Mouse (Mus musculus): ENCODE data around the gene Triap1. TPM values are rescaled to one million over a fixed set of nuclear protein-coding genes. Genes with fewer than 3 reads are reported as not detected.

Triap1 gene
- total RNA-seq, 2 experiments from 2014 or later = 17.7 to 39.1 TPM

- no peak for ATAC-seq (replicated peaks; ENCODE audit: poor library complexity)
These were observed 50.9 kb downstream of the Triap1 start for GRCm38 (mm10) chr5:115391935-115392334.

GRCm38 (mm10) chr5:115392969-115393368, 51.9 kb downstream of the Triap1 start:
- ATAC-seq (replicated peaks; ENCODE audit: poor library complexity) = no peak

Other genes starting within 250 kb of the Triap1 start
- gene Gm10401, start 242.9 kb upstream of the Triap1 start, total RNA-seq (2015) = not detected in 2 replicates
- gene Gm10401, start 242.9 kb upstream of the Triap1 start, total RNA-seq (2017) = not detected in 2 replicates
- 27.8 and 28.8 TPM in 2 replicates for gene Acads, start 221.9 kb upstream of the Triap1 start, total RNA-seq (2015)
- gene Acads, start 221.9 kb upstream of the Triap1 start, total RNA-seq (2017) = 22.3 and 34.1 TPM in 2 replicates
- 4.1 and 7.2 TPM in 2 replicates for gene Unc119b, start 206.2 kb upstream of the Triap1 start, total RNA-seq (2015)
- gene Unc119b, start 206.2 kb upstream of the Triap1 start, total RNA-seq (2017) = 9.6 and 11.2 TPM in 2 replicates
- 242 and 279 TPM in 2 replicates for gene Mlec, start 183.0 kb upstream of the Triap1 start, total RNA-seq (2015)
- 276 and 305 TPM in 2 replicates for gene Mlec, start 183.0 kb upstream of the Triap1 start, total RNA-seq (2017)
- gene Cabp1, start 146.8 kb upstream of the Triap1 start, total RNA-seq (2015) = not detected in 2 replicates
- gene Cabp1, start 146.8 kb upstream of the Triap1 start, total RNA-seq (2017) = not detected in 2 replicates
- gene Pop5, start 105.4 kb upstream of the Triap1 start, total RNA-seq (2015) = 67.7 and 81.9 TPM in 2 replicates
- gene Pop5, start 105.4 kb upstream of the Triap1 start, total RNA-seq (2017) = 76.4 and 82.8 TPM in 2 replicates
- gene Rnf10, start 68.3 kb upstream of the Triap1 start, total RNA-seq (2015) = 45.3 and 56.3 TPM in 2 replicates
- 45.1 and 58.7 TPM in 2 replicates for gene Rnf10, start 68.3 kb upstream of the Triap1 start, total RNA-seq (2017)
- gene Coq5, start 61.6 kb upstream of the Triap1 start, total RNA-seq (2015) = 17.0 and 20.4 TPM in 2 replicates
- gene Coq5, start 61.6 kb upstream of the Triap1 start, total RNA-seq (2017) = 39.8 and 46.3 TPM in 2 replicates
- 690 and 788 TPM in 2 replicates for gene Dynll1, start 40.2 kb upstream of the Triap1 start, total RNA-seq (2015)
- 334 and 365 TPM in 2 replicates for gene Dynll1, start 40.2 kb upstream of the Triap1 start, total RNA-seq (2017)
- 76.3 and 79.7 TPM in 2 replicates for gene Srsf9, start 14.0 kb upstream of the Triap1 start, total RNA-seq (2015)
- gene Srsf9, start 14.0 kb upstream of the Triap1 start, total RNA-seq (2017) = 96.3 and 102 TPM in 2 replicates
- gene Gatc, start within 50 bp of the Triap1 start, total RNA-seq (2015) = 68.9 and 78.9 TPM in 2 replicates
- 10.7 and 11.2 TPM in 2 replicates for gene Gatc, start within 50 bp of the Triap1 start, total RNA-seq (2017)
- 365 and 372 TPM in 2 replicates for gene Cox6a1, start 7.8 kb downstream of the Triap1 start, total RNA-seq (2015)
- gene Cox6a1, start 7.8 kb downstream of the Triap1 start, total RNA-seq (2017) = 67.5 and 102 TPM in 2 replicates
- not detected in 2 replicates for gene Msi1, start 88.4 kb downstream of the Triap1 start, total RNA-seq (2015)
- gene Msi1, start 88.4 kb downstream of the Triap1 start, total RNA-seq (2017) = not detected in 2 replicates
- not detected in 2 replicates for gene Pla2g1b, start 125.0 kb downstream of the Triap1 start, total RNA-seq (2015)
- gene Pla2g1b, start 125.0 kb downstream of the Triap1 start, total RNA-seq (2017) = not detected in 2 replicates
- 9.8 and 12.3 TPM in 2 replicates for gene Sirt4, start 143.5 kb downstream of the Triap1 start, total RNA-seq (2015)
- 2.8 and 4.6 TPM in 2 replicates for gene Sirt4, start 143.5 kb downstream of the Triap1 start, total RNA-seq (2017)
- 40.4 and 52.8 TPM in 2 replicates for gene Pxn, start 165.5 kb downstream of the Triap1 start, total RNA-seq (2015)
- gene Pxn, start 165.5 kb downstream of the Triap1 start, total RNA-seq (2017) = 69.6 and 73.0 TPM in 2 replicates
- gene Rplp0, start 218.2 kb downstream of the Triap1 start, total RNA-seq (2015) = 3,223 and 3,257 TPM in 2 replicates
- gene Rplp0, start 218.2 kb downstream of the Triap1 start, total RNA-seq (2017) = 1,603 and 2,013 TPM in 2 replicates
- 17.5 and 17.7 TPM in 2 replicates for gene Gcn1l1, start 224.0 kb downstream of the Triap1 start, total RNA-seq (2015)
- gene Gcn1l1, start 224.0 kb downstream of the Triap1 start, total RNA-seq (2017) = 33.2 and 35.3 TPM in 2 replicates